Mouse (Mus musculus): ENCODE data around the gene Gas7.

The Gas7 gene

DNA sequence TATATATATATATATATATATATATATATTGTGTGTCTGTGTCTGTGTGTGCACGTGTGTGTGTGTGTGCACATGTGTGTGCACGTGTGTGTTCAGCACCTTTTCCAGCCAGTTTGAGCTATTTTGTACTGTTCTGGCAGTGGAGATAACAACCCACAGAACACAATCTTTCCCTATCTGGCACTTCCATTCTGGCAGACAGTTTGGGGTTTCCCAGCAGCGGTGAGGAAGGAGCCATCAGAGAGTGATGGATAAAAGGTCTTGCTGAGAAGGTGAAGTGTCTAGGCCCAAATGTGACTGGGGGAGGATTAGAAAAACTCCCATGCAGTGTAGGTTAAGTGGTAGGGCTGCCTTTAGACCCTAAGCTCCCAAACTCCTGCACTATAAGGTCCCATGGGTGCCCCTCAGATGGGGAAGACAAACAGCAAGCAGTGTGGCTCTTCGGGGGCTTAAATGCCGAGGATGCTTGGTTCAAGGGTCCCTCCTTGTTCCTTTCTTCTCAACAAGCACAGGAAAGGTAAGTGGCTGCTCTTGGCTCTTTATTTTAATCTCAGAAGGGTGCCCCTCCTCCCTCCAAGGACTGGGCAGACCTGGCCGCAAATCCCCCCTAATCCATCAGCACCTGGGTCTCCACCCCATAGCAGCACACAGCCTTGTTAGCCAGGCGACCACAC, 239.6 kb downstream of the Gas7 start, which contains the start of gene Rcvrn:
TSS of gene Rcvrn (plus strand) at position 624 of the 674 bp plus-strand sequence.
- DNase-seq (ENCODE audit: extremely low spot score, low spot score): no peak

DNA sequence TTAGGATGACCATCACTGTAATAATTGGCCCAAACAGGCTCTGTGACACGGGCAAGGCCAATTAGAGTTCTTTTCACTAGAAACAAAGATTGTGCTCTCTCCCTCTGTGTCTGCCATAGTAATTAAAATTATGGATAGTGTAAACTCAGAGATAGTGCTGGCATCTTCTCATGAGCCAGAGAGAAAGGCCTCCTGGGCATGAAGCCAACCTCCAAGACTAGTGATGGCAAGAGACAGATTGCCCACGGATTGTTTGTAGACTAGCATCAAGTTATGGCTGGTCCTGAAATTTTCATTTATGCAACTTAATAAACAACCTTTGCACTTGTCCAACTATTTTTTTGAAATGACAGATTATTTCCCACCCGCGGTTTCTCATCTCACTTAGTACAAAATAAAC, 257.7 kb downstream of the Gas7 start:
- DNase-seq (ENCODE audit: extremely low spot score, low spot score): no peak

DNA sequence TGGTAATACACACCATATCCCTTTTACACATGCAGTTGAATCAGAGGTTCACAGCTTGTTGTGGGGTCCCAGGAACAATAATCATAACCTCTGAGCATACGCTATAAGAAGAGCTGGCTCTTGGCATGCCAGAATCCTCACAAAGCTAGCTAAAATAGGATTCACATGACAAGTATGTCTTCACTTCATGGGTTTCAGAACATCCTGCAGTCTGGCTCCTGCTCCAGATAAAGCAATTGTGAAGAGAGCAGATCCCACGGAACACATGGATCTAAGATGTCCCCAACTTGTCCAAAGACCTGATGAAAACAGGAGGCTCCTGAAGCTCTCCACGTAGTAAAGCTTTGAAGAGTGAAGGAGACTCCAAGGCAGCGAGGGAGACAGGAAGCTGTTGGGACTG, 260.1 kb downstream of the Gas7 start:
- DNase-seq (ENCODE audit: extremely low spot score, low spot score): no peak

DNA sequence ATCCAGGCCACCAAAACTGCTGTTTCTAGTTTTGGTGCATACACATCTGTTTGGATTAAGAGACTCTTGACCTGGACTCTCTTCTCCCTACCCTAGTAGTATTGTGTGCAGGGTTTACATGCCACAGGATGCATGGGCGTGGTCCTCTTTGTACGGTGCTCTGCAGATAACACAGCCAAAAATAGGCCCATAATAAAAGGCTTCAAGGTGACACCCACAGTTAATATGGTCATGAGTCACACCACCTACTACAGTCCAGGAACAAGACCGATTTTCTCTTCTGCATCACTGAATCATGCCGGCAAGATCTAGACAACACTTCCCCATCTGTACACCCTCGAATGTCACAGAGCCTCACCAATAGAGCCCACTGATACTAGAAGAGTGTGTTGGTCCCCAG, 266.2 kb downstream of the Gas7 start:
- DNase-seq (ENCODE audit: extremely low spot score, low spot score): no peak

DNA sequence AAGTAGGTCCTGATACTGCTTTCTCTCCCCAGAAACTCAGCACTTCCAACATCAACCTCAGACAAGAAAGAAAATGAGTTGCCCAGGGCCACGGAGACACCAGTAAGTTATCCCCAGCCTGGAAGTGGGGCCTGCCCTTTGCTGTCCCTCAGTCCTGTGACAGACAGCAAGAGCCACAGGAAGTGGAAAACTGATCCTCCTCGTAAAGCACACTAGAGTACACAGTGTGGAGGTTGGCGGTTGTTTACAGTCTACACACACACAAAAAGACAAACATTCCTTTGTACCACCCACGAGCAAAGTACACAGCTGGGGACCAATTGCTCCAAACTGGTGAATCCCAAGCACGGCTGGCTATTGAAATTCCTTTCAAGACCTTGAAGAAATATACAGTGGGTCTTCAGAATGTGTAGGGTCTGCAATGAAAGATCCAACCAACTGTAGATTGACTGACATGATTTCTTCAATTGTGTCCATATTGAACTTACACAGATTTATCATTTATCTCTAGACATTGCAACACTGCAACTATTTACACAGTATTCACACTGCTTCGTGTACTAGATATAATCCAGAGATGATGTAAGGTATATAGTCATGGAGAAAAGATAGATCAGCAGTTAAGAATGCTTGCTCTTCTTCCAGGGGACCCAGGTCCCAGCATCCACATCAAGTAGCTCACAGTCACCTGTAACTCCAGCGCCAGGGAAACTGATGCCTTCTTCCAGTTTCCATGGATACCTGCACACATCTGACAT, 267.3 kb downstream of the Gas7 start:
- DNase-seq (ENCODE audit: extremely low spot score, low spot score): no peak

DNA sequence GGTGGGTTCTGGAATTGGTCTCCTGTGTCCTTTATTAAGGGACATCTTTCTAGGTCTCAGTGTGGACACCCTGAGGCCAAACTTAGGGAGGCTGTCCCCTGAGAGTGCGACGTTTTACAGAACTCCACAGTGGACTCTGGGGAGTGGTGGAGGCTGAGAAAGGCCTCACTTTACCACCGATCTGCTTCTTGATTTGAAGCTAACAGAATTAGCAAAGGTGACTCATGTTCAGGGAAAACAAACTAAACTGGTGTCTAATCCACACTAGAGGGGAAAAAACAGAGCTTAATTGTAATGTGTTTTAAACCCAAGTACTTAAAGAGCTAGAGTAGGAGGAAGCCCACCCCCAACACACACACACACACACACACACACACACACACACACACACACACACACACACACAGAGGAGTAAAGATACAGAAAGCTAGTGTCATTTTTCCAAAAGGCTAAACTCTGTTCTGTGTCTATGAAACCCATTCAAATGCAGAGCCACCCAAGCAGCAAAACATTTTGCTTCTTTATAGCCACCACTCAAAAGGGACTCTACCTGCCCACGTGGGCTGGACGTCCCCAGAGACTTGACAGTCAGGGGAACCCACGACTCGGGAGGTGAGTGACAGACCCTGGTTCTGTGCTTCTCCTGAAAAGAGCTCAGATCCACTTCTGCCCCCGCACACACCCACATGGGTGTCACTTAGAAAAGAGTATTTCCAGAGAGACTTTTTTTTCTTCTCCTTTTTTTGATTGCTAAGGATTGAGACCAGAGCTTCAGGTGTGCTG, 268.2 kb downstream of the Gas7 start:
- no peak for DNase-seq (ENCODE audit: extremely low spot score, low spot score)

DNA sequence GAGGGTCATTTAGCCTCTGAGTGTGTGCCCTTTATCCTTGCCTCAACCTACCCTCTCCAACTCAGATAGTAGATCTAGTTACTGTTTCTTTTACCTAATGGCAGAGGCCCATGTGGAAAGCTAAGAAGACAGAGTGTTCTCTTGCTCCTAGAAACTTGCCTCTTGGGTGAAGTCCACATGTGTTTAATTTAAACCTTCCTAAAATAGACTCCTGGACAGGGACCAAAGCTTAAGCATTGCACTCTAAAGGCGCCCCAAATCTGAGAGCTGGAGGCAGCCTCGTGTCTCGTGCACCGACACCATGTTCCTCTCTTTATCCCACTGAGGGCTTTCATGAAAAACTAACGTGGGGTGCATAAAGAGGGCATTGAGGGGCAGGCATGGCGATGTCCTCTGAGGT, 271.9 kb downstream of the Gas7 start:
- no peak for DNase-seq (ENCODE audit: extremely low spot score, low spot score)

DNA sequence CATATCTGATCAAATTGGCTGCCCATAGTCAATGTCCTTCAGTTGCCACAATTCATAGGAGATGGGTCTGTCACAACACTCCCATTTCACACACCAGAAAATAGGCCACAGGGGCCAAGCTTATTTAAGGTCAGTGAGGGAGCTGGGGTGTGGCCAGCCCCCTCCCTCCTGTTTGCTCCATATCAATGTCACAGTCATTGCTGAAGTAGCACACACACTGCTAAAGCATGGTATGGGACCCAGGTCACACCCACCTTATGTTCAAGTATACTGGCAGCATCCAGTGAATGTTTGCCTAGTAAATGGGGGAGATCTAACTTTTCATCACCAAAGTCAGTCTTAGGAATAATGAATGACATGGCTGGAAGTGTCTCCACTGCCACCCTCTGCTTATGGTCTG, 273.5 kb downstream of the Gas7 start:
- no peak for DNase-seq (ENCODE audit: extremely low spot score, low spot score)

DNA sequence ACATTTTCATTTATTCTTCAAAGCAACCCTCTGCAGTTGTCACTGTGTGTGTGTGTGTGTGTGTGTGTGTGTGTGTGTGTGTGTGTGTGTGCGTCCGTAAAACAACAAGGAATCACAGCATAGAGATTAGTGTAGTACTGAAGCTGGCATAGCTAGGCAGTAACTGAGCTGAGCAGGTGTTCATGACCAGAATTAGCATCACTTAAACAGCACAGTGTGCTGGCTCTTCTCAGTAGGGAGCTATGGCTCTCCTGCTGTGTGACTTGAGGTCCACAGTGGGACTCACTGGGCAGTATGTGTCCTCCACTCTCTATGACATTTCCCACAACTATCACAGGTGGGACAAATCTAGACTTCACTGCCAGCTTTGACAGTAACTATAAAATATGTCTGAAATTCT, 275.8 kb downstream of the Gas7 start:
- no peak for DNase-seq (ENCODE audit: extremely low spot score, low spot score)

DNA sequence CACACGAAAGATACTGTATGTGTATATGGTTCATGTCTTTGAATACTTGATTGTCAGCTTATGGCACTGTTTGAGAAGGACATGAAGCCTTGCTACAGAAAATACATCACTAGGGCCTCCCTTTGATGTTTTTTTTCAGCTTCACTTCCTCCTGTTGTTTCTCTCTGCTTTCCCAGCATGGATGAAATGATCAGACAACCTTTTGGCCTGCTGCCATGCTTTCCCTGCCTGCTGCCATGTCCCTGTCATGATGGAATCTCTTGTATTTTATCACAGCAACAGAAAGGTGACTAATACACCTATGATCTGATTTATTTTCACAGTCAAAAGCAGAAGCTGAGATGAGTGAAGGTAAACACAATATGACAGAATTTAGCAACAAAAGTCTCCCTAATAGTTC, 278.5 kb downstream of the Gas7 start:
- DNase-seq (ENCODE audit: extremely low spot score, low spot score): no peak

DNA sequence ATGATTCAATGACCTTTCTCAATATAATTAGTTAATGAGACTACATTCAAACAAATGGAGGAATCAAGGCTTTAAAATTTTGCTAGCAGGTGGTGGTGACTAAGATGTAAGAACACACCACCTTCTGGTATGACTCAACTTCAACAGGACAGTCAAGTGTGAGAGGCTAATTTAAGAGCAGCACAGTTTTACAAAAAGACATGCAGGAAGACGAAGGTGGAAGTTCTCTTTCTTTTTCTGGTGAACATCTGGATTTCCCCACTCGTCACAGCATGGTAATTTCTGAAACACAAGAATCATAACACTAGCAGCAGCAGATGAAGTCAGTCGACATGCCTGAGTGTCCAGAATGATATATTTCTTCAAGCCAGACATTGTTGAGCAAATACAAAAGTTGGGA, 279.4 kb downstream of the Gas7 start:
- no peak for DNase-seq (ENCODE audit: extremely low spot score, low spot score)

DNA sequence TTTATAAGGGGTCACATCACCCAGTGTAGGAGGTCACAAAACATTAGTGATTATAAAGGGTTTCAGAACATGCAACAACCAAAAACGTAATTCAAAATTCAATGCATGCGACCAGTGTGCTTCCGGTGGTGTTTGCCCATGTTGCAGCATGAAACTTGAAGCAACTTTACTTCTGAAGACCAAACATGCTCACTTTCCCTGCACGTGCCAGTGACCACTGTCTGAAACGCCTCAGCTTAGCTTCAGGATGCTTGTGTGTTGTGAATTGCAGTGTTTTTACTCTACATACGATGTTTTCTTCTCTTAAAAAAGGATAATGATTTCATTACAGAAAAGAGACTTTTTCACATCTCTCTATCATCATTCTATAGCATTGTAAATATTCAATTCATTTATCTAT, 283.1 kb downstream of the Gas7 start:
- no peak for DNase-seq (ENCODE audit: extremely low spot score, low spot score)
